Mouse (Mus musculus) E14TG2a.4 (cell line): Measurements from ENCODE around the gene Plekhm3.

ENCODE experiments used
- CTCF ChIP-seq: conservative IDR thresholded peaks from 2 replicates; pipeline ENCODE4 v1.5.1; 2014; ENCODE audit warnings: low read length
- POU5F1 ChIP-seq: IDR thresholded peaks from 2 replicates; pipeline ENCODE4 v1.6.1; 2014; ENCODE audit warnings: low read length, borderline replicate concordance

DNA sequence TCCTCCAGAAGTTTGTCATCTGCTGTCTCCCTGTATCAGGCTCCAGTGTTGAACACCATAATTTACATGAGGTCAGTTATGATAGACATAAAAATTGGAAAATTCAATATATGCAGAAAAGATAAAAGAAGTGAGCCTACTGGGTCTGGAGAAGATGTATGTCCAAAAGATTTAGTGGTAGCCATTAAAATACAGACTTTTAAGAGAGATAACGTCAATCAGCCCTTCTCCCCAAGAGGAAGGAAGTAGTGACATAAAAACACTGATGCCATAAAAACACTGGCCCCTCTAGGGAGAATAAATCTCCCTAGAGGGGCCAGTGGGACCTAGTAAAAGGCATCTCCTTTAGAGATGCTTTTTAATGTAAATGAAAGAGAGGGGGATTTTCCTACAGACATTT is 90.5 kb downstream of the Plekhm3 start:
- no peak for TF ChIP-seq CTCF
- TF ChIP-seq POU5F1 = no peak
